Mouse (Mus musculus): Measurements from ENCODE around the gene Tac2. TPM values are rescaled to one million over a fixed set of nuclear protein-coding genes. Genes with fewer than 3 reads are reported as not detected.

The Tac2 gene
- polyA plus RNA-seq, 1 experiment from 2014 or later = 2.2 TPM

DNA sequence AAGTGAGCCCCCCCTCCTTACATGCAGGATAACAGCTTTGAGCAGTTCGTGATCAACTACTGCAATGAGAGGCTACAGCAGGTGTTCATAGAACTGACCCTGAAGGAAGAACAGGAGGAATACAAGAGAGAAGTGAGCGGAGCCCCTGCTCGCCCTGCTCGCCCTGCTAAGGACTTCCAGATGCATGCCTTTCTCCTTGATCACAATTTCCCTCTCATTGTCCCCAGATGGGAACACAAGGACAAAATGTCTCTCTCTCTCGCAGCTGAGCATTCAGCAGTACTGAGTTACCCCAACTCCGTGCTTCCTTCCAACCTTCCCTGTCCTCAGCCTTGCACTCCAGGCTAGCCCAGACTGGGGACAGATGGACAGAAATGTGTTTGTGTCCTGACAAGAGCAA lies 11.5 kb upstream of the Tac2 start:
- no peak for ATAC-seq
- WGBS = 75% methylated on average over 6 of the region's 6 CpGs

DNA sequence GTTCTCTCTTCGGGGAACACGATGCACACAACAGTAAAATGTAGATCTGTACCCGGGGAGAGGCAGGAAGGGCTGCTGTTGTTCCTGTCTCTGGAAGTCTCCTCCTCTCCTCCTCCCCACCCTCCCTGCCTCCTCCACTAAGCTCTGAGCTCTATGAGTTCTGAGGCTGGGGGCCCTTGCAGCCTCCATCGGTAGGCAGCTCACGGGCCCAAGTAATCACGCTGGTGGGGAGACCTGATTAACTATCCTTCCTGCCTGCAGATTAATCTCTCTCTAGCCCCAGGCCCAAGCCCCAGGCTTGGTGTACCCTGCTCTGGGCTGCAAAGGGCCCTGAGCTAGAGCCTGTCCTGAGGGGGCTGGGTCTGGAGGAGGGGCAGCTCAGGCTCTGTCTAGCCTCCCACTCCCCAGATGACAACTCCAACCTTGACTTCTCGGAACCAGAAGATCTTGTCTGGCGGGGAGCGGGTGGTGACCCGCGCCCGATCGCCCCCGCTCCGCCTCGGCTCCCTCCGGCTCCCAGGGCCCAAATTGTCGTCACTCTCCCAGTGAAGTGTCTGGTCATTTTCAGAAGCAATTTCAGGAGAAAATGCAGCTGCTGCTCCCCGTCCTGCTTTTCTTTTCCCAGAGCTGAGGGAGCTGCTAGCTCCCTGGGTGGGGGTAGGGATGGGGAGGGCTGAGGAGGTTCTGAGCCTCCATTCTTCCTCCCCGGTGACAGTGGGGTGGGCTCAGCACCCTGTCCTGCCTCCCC lies 2.4 kb upstream of the Tac2 start:
- ATAC-seq = peak; percentile 61
- peak overlapping the region; percentile 62 for H3K9ac ChIP-seq (ENCODE audit: low read depth, low read length)
- 0 out of 2 replicates have a peak, but pooled peaks cover 2% of the 10 kb centered on the region for H3K36me3 ChIP-seq (ENCODE audit: control insufficient read depth, insufficient read depth, low read length)
- peak overlapping the region; percentile 73 for H3K27ac ChIP-seq (ENCODE audit: low read length)
- peak overlapping the region; percentile 50 for H3K4me2 ChIP-seq (ENCODE audit: low read depth, low read length)
- peak overlapping the region; percentile 25 for H3K4me3 ChIP-seq (ENCODE audit: low read length)
- 18% methylated on average over 20 of the region's 20 CpGs for WGBS
- no peaks in the 10 kb centered on the region for H3K27me3 ChIP-seq (replicated peaks; ENCODE audit: control insufficient read depth, insufficient read depth, low read length)
- H3K4me1 ChIP-seq (ENCODE audit: control insufficient read depth, insufficient read depth, low read length) = peaks cover 16% of the 10 kb centered on the region
- no peaks in the 10 kb centered on the region for H3K9me3 ChIP-seq (ENCODE audit: control insufficient read depth, low read length)

More for the DNA sequence above, 11.5 kb upstream of the Tac2 start:
- H3K36me3 ChIP-seq (ENCODE audit: control insufficient read depth, insufficient read depth, low read length) = no peaks in the 10 kb centered on the region
- no peak overlapping the region for H3K9ac ChIP-seq (ENCODE audit: low read depth, low read length)
- H3K4me2 ChIP-seq (ENCODE audit: low read depth, low read length) = no peak overlapping the region
- no peak overlapping the region for H3K4me3 ChIP-seq (ENCODE audit: low read length)
- H3K9me3 ChIP-seq (ENCODE audit: control insufficient read depth, low read length) = no peaks in the 10 kb centered on the region; the same call in 1 of the 2 replicates
- H3K27me3 ChIP-seq (replicated peaks; ENCODE audit: control insufficient read depth, insufficient read depth, low read length) = no peaks in the 10 kb centered on the region
- peaks cover 4% of the 10 kb centered on the region; the same call in 1 of the 2 replicates for H3K4me1 ChIP-seq (ENCODE audit: control insufficient read depth, insufficient read depth, low read length)
- H3K27ac ChIP-seq (ENCODE audit: low read length) = no peak overlapping the region

GRCm38 (mm10) chr10:127725136-127725535 lies 858 bp downstream of the Tac2 start:
- Histone ChIP-seq H3K9me3 (ENCODE audit: control insufficient read depth, low read length) (no peaks in the 10 kb centered on the region), H3K9ac (ENCODE audit: low read depth, low read length) (no peak overlapping the region), H3K36me3 (ENCODE audit: control insufficient read depth, insufficient read depth, low read length) (no peaks in the 10 kb centered on the region), H3K4me2 (ENCODE audit: low read depth, low read length) (no peak overlapping the region), H3K4me1 (ENCODE audit: control insufficient read depth, insufficient read depth, low read length) (peaks cover 12% of the 10 kb centered on the region), H3K27me3 (replicated peaks; ENCODE audit: control insufficient read depth, insufficient read depth, low read length) (no peaks in the 10 kb centered on the region), H3K4me3 (ENCODE audit: low read length) (no peak overlapping the region), H3K27ac (ENCODE audit: low read length) (no peak overlapping the region)
- 55% methylated on average over 4 of the region's 4 CpGs for WGBS
- no peak for ATAC-seq

- no peak for ATAC-seq
- H3K36me3 ChIP-seq (ENCODE audit: control insufficient read depth, insufficient read depth, low read length) = no peaks in the 10 kb centered on the region
- WGBS = 79% methylated on average over 8 of the region's 8 CpGs
- no peak overlapping the region for H3K4me3 ChIP-seq (ENCODE audit: low read length)
- H3K4me2 ChIP-seq (ENCODE audit: low read depth, low read length) = no peak overlapping the region
- H3K4me1 ChIP-seq (ENCODE audit: control insufficient read depth, insufficient read depth, low read length) = peaks cover 7% of the 10 kb centered on the region; the same call in 1 of the 2 replicates
- no peak overlapping the region for H3K27ac ChIP-seq (ENCODE audit: low read length)
- no peak overlapping the region for H3K9ac ChIP-seq (ENCODE audit: low read depth, low read length)
- H3K9me3 ChIP-seq (ENCODE audit: control insufficient read depth, low read length) = no peaks in the 10 kb centered on the region
- H3K27me3 ChIP-seq (replicated peaks; ENCODE audit: control insufficient read depth, insufficient read depth, low read length) = no peaks in the 10 kb centered on the region
Observed at GRCm38 (mm10) chr10:127728437-127728836, 4.2 kb downstream of the Tac2 start.

- no peak for ATAC-seq
- Histone ChIP-seq H3K4me1 (ENCODE audit: control insufficient read depth, insufficient read depth, low read length) (peaks cover 7% of the 10 kb centered on the region; the same call in 1 of the 2 replicates), H3K4me3 (ENCODE audit: low read length) (no peak overlapping the region), H3K27ac (ENCODE audit: low read length) (no peak overlapping the region), H3K9ac (ENCODE audit: low read depth, low read length) (no peak overlapping the region), H3K27me3 (replicated peaks; ENCODE audit: control insufficient read depth, insufficient read depth, low read length) (no peaks in the 10 kb centered on the region), H3K36me3 (ENCODE audit: control insufficient read depth, insufficient read depth, low read length) (no peaks in the 10 kb centered on the region), H3K4me2 (ENCODE audit: low read depth, low read length) (no peak overlapping the region), H3K9me3 (ENCODE audit: control insufficient read depth, low read length) (no peaks in the 10 kb centered on the region)
- WGBS = 69% methylated on average over 11 of the region's 11 CpGs
Observed at GRCm38 (mm10) chr10:127730285-127730932, 6.1 kb downstream of the Tac2 start.

DNA sequence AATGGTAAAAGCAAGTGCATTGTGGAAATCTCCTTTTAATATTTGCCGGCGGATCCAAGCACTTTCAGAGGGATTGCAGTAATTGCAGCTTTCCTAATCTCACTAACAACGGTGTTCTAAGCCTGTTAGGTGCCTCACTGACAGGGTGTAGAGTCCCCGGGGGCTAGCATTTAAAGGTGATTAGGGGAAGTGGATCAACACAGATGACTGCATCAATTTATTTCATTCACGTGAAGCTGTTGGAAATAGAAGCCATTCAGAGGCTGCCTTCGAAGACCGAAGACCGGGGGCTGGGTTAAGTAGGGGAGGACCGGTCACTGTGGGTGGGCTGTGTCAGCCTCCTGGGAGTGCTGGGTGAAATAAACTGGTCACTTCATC lies 6.6 kb downstream of the Tac2 start:
- H3K27me3 ChIP-seq (replicated peaks; ENCODE audit: control insufficient read depth, insufficient read depth, low read length) = no peaks in the 10 kb centered on the region
- no peak overlapping the region for H3K9ac ChIP-seq (ENCODE audit: low read depth, low read length)
- 41% methylated on average over 9 of the region's 9 CpGs for WGBS
- H3K4me2 ChIP-seq (ENCODE audit: low read depth, low read length) = no peak overlapping the region
- H3K4me3 ChIP-seq (ENCODE audit: low read length) = no peak overlapping the region
- no peaks in the 10 kb centered on the region for H3K36me3 ChIP-seq (ENCODE audit: control insufficient read depth, insufficient read depth, low read length)
- H3K9me3 ChIP-seq (ENCODE audit: control insufficient read depth, low read length) = no peaks in the 10 kb centered on the region
- no peak for ATAC-seq
- no peak overlapping the region for H3K27ac ChIP-seq (ENCODE audit: low read length)
- H3K4me1 ChIP-seq (ENCODE audit: control insufficient read depth, insufficient read depth, low read length) = peaks cover 7% of the 10 kb centered on the region; the same call in 1 of the 2 replicates

- Histone ChIP-seq H3K36me3 (ENCODE audit: control insufficient read depth, insufficient read depth, low read length) (no peaks in the 10 kb centered on the region), H3K9me3 (ENCODE audit: control insufficient read depth, low read length) (no peaks in the 10 kb centered on the region), H3K9ac (ENCODE audit: low read depth, low read length) (no peak overlapping the region), H3K27me3 (replicated peaks; ENCODE audit: control insufficient read depth, insufficient read depth, low read length) (no peaks in the 10 kb centered on the region), H3K27ac (ENCODE audit: low read length) (no peak overlapping the region), H3K4me2 (ENCODE audit: low read depth, low read length) (no peak overlapping the region), H3K4me3 (ENCODE audit: low read length) (no peak overlapping the region), H3K4me1 (ENCODE audit: control insufficient read depth, insufficient read depth, low read length) (peaks cover 9% of the 10 kb centered on the region)
- no peak for ATAC-seq
- 23% methylated on average over 5 of the region's 5 CpGs for WGBS
Observed at GRCm38 (mm10) chr10:127731397-127731796, 7.1 kb downstream of the Tac2 start.

DNA sequence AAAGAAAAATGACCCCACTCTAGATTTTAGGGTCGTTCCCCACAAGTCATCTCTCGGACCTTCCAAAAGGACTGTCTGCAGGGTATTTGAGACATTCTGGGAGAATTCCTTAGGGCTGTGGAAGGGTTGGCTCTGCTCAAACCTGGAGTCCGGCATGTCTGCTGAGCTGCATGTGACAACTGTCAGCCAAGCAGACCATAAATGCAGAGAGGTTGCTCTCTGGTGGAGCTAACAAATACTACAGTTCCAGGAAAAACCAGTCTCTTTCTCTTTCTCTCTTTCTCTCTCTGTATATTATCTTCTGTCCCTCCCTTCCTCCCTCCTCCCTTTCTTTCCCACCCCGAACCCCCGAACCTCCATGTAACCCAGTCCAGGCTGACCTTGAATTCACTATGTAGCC lies 10.2 kb downstream of the Tac2 start:
- no peaks in the 10 kb centered on the region for H3K27me3 ChIP-seq (replicated peaks; ENCODE audit: control insufficient read depth, insufficient read depth, low read length)
- 35% methylated on average over 5 of the region's 5 CpGs for WGBS
- no peak overlapping the region for H3K9ac ChIP-seq (ENCODE audit: low read depth, low read length)
- no peaks in the 10 kb centered on the region for H3K9me3 ChIP-seq (ENCODE audit: control insufficient read depth, low read length)
- H3K36me3 ChIP-seq (ENCODE audit: control insufficient read depth, insufficient read depth, low read length) = no peaks in the 10 kb centered on the region
- no peak overlapping the region for H3K4me2 ChIP-seq (ENCODE audit: low read depth, low read length)
- no peak overlapping the region for H3K4me3 ChIP-seq (ENCODE audit: low read length)
- H3K27ac ChIP-seq (ENCODE audit: low read length) = no peak overlapping the region
- peaks cover 17% of the 10 kb centered on the region for H3K4me1 ChIP-seq (ENCODE audit: control insufficient read depth, insufficient read depth, low read length)
- ATAC-seq = no peak

- H3K9ac ChIP-seq (ENCODE audit: low read depth, low read length) = no peak overlapping the region
- H3K9me3 ChIP-seq (ENCODE audit: control insufficient read depth, low read length) = no peaks in the 10 kb centered on the region
- H3K27me3 ChIP-seq (replicated peaks; ENCODE audit: control insufficient read depth, insufficient read depth, low read length) = no peaks in the 10 kb centered on the region
- no peaks in the 10 kb centered on the region for H3K36me3 ChIP-seq (ENCODE audit: control insufficient read depth, insufficient read depth, low read length)
- no peak for ATAC-seq
- WGBS = 72% methylated on average over 2 of the region's 2 CpGs
- no peak overlapping the region for H3K27ac ChIP-seq (ENCODE audit: low read length)
- H3K4me3 ChIP-seq (ENCODE audit: low read length) = no peak overlapping the region
- H3K4me1 ChIP-seq (ENCODE audit: control insufficient read depth, insufficient read depth, low read length) = peaks cover 19% of the 10 kb centered on the region
- H3K4me2 ChIP-seq (ENCODE audit: low read depth, low read length) = no peak overlapping the region
Observed at GRCm38 (mm10) chr10:127736266-127736665, 12.0 kb downstream of the Tac2 start.
